Mouse (Mus musculus) liver, embryonic 12.5 days (tissue): ENCODE measurements around the gene Nyap2. TPM values are rescaled to one million over a fixed set of nuclear protein-coding genes. Genes with fewer than 3 reads are reported as not detected.

Experiments
- ATAC-seq: fragments of 200-750 bp; cut with Nextera tagmentation; 2 replicates; pipeline ENCODE4 v1.8.0; 2017; ENCODE audit warnings: moderate number of reproducible peaks, mild to moderate bottlenecking, moderate library complexity
- H3K27ac ChIP-seq: fragments of 300-500 bp; sonication (generic); 2 replicates; pipeline ENCODE4 v1.5.1; 2016; ENCODE audit warnings: mild to moderate bottlenecking
- H3K27me3 ChIP-seq: fragments of 300-500 bp; sonication (generic); replicated peaks from 2 replicates; pipeline ENCODE4 v1.6.1; 2016; ENCODE audit warnings: mild to moderate bottlenecking, moderate library complexity
- H3K36me3 ChIP-seq: fragments of 300-500 bp; sonication (generic); 2 replicates; pipeline ENCODE4 v1.6.1; 2016; ENCODE audit warnings: mild to moderate bottlenecking, moderate library complexity
- H3K4me1 ChIP-seq: fragments of 300-500 bp; sonication (generic); 2 replicates; pipeline ENCODE4 v1.6.1; 2016
- H3K4me2 ChIP-seq: fragments of 300-500 bp; sonication (generic); 2 replicates; pipeline ENCODE4 v1.6.1; 2016; ENCODE audit warnings: mild to moderate bottlenecking, moderate library complexity
- H3K4me3 ChIP-seq: fragments of 300-500 bp; sonication (generic); 2 replicates; pipeline ENCODE4 v1.5.1; 2016; ENCODE audit warnings: mild to moderate bottlenecking, moderate library complexity
- H3K9ac ChIP-seq: fragments of 300-500 bp; sonication (generic); 2 replicates; pipeline ENCODE4 v1.6.1; 2016; ENCODE audit warnings: mild to moderate bottlenecking, moderate library complexity
- H3K9me3 ChIP-seq: fragments of 300-500 bp; sonication (generic); replicated peaks from 2 replicates; pipeline ENCODE4 v1.6.1; 2016; ENCODE audit warnings: mild to moderate bottlenecking, moderate library complexity
- WGBS: fragments of 180-500 bp; shearing (Covaris S2); methylation state at CpG from one replicate; pipeline ENCODE4 v1.1.7; 2016; ENCODE audit not compliant: insufficient replicate concordance; 5-methylcytosine and 5-hydroxymethylcytosine counted together
- polyA plus RNA-seq: library from polyadenylated mRNA; unstranded; fragments of >200 nt; fragmentation: Nextera tagmentation; extraction: Ambion mirVana; gene quantifications from 2 replicates; pipeline ENCODE4 v1.2.1, GENCODE M21; 2016

Gene Nyap2
- polyA plus RNA-seq, 1 experiment from 2014 or later = 0.05 TPM

DNA sequence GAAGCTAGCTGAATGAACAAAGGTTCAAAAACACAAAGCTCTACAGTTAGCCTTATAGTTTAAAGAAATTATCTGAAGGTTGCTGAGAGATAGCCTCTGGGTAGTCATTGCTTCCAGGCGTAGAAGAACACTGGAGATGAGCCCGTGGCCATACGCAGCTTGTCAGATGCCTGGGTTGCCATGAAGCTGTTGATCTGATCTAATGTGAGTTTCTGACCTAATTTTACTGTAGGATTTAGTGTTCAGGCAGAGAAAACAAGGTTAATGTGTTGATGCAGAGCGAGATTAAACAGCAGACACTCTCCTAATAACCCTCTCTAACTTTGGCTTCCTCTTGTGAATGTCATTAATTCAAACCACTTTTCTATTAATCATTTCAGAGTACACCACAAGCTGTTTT, 16.1 kb downstream of the Nyap2 start:
- Histone ChIP-seq H3K27me3 (no peaks in the 10 kb centered on the region), H3K4me1 (no peaks in the 10 kb centered on the region), H3K27ac (no peak overlapping the region), H3K9ac (no peak overlapping the region), H3K4me2 (no peak overlapping the region), H3K4me3 (no peak overlapping the region), H3K36me3 (no peaks in the 10 kb centered on the region), H3K9me3 (no peaks in the 10 kb centered on the region)
- ATAC-seq = no peak
- 70% methylated on average over 4 of the region's 4 CpGs for WGBS

DNA sequence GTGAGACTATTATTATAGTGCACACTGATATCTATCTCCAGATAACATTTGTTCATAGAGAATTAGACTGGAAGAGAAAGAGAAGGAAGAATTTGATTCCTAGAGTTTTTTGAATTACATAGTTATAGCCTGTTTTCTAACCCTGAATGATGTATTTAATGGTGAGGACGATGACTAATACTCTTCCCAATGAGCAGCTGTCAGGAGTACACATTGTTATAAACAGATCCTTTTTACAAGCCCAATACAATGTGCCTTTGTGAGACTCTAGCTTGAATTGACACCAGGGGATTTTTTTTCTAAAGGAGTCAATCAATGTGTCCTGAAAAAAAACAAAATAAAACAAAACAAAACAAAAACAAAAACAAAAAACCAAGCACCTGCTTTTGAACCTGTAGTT, 22.2 kb downstream of the Nyap2 start:
- no peak overlapping the region for H3K4me2 ChIP-seq
- H3K27me3 ChIP-seq = no peaks in the 10 kb centered on the region
- WGBS = 45% methylated on average over 1 of the region's 1 CpGs
- no peaks in the 10 kb centered on the region for H3K36me3 ChIP-seq
- H3K9me3 ChIP-seq = no peaks in the 10 kb centered on the region
- no peak overlapping the region for H3K27ac ChIP-seq
- no peak for ATAC-seq
- H3K4me3 ChIP-seq = no peak overlapping the region
- H3K9ac ChIP-seq = no peak overlapping the region
- H3K4me1 ChIP-seq = no peaks in the 10 kb centered on the region

GRCm38 (mm10) chr1:81101749-81102148, 25.0 kb downstream of the Nyap2 start:
- Histone ChIP-seq H3K27me3 (no peaks in the 10 kb centered on the region), H3K9me3 (no peaks in the 10 kb centered on the region), H3K4me3 (no peak overlapping the region), H3K27ac (no peak overlapping the region), H3K9ac (no peak overlapping the region), H3K36me3 (no peaks in the 10 kb centered on the region), H3K4me2 (no peak overlapping the region), H3K4me1 (no peaks in the 10 kb centered on the region)
- no peak for ATAC-seq
- WGBS = 64% methylated on average over 1 of the region's 1 CpGs

DNA sequence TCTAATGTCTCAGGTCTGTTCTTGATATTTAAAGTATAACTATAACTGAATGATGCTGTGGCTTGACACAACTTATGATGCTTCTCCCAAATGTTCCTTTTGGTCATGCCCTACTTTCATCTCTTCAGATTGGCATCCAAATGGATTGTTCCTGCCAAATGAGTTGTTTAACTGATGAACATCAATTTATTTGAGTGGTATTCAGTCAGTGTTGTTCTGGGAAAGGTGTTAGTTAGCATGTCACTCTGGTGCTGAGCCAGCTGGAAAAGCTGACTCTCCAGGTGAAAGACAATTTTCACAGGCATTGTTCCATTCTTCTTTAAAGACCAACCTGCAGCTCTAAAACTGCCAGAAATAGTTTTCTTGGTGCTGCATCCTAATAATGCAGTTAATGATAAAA, 43.0 kb downstream of the Nyap2 start:
- no peak for ATAC-seq
- Histone ChIP-seq H3K27me3 (no peaks in the 10 kb centered on the region), H3K9me3 (no peaks in the 10 kb centered on the region), H3K4me3 (no peak overlapping the region), H3K36me3 (no peaks in the 10 kb centered on the region), H3K27ac (no peak overlapping the region), H3K4me2 (no peak overlapping the region), H3K4me1 (no peaks in the 10 kb centered on the region), H3K9ac (no peak overlapping the region)

DNA sequence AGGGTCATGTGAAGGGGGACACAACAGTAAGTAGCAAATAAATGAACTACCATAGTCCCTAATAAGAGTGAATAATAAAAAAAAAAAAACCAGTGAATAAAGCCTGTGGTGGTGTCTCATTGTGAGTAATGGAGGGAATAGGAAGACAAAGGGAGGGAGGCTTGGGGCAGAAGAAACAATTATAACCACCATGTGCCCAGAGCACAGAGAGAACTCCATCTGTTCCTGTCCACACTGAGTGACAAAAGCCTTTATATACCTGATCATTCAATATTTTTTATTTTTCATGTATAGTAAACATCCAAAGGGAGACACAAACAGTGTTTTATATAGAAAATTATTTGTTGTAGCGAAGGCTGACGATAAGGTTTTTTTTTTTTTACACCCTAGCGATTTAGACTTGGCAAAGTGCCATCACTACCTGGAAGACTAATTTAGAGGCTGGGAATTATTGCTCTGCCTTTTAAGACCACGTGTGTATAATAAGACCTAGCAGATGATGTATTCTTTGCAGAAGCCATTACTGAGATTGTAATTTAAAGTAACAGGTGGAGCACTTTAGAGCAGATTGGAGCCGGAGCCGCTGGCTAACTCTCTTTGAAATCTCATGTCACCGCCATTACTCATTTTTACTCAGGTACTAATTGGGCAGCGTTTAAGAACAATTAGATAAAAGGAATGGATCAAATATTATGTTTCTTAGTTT, 55.4 kb downstream of the Nyap2 start:
- 70% methylated on average over 8 of the region's 8 CpGs for WGBS
- ATAC-seq = no peak
- no peaks in the 10 kb centered on the region for H3K4me1 ChIP-seq

GRCm38 (mm10) chr1:81143855-81144254, 67.1 kb downstream of the Nyap2 start:
- ATAC-seq = no peak
- Histone ChIP-seq H3K36me3 (no peaks in the 10 kb centered on the region), H3K9ac (no peak overlapping the region), H3K4me3 (no peak overlapping the region), H3K4me1 (no peaks in the 10 kb centered on the region), H3K9me3 (no peaks in the 10 kb centered on the region), H3K4me2 (no peak overlapping the region), H3K27me3 (no peaks in the 10 kb centered on the region), H3K27ac (no peak overlapping the region)

More for the DNA sequence above, 55.4 kb downstream of the Nyap2 start:
- no peaks in the 10 kb centered on the region for H3K36me3 ChIP-seq
- no peak overlapping the region for H3K27ac ChIP-seq
- no peak overlapping the region for H3K9ac ChIP-seq
- H3K27me3 ChIP-seq = no peaks in the 10 kb centered on the region
- no peaks in the 10 kb centered on the region for H3K9me3 ChIP-seq
- no peak overlapping the region for H3K4me2 ChIP-seq
- no peak overlapping the region for H3K4me3 ChIP-seq

DNA sequence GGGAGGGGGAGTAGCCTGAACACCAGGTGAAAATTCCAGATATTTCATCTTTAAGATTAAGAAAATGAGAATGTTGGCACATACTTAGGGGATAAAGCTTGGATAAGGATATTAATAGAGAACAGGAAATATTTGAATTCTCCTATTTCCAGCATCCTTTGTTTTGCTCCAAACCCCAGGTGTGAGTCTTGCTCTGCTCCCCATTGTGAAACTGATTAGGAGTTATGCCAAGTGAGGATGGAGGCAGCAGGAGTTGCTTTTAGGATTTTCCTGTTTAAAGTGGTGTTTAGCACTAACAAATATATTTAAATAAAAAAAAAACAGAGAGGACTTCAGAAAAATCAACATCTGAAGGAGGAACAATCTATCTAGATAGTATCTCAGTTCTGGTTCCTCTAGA, 68.8 kb downstream of the Nyap2 start:
- H3K27me3 ChIP-seq = no peaks in the 10 kb centered on the region
- ATAC-seq = no peak
- H3K36me3 ChIP-seq = no peaks in the 10 kb centered on the region
- no peak overlapping the region for H3K4me2 ChIP-seq
- H3K9me3 ChIP-seq = no peaks in the 10 kb centered on the region
- no peak overlapping the region for H3K9ac ChIP-seq
- H3K27ac ChIP-seq = no peak overlapping the region
- H3K4me1 ChIP-seq = no peaks in the 10 kb centered on the region
- H3K4me3 ChIP-seq = no peak overlapping the region

DNA sequence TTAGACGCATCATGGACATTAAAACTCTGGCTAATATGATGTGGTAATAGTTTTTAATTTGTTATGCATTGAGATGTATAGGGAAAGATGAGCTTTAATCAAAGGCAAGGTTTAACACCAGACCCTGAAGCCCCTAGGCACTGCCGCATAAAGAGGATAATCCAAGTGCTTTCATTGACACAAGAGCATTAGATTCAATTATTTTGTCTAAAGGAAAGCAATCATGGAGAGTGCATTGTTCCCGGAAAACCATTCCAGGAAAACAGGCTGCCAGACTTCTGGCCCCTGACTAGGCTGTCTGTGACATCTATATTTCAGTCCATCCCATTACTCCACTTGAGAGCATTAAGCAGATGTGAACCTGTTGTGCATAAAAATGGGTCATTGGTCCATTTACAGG, 92.5 kb downstream of the Nyap2 start:
- H3K27me3 ChIP-seq = no peaks in the 10 kb centered on the region
- 63% methylated on average over 3 of the region's 3 CpGs for WGBS
- ATAC-seq = no peak

GRCm38 (mm10) chr1:81172703-81173102, 96.0 kb downstream of the Nyap2 start:
- Histone ChIP-seq H3K4me3 (no peak overlapping the region), H3K4me2 (no peak overlapping the region), H3K27ac (no peak overlapping the region), H3K27me3 (no peaks in the 10 kb centered on the region), H3K9me3 (no peaks in the 10 kb centered on the region), H3K36me3 (no peaks in the 10 kb centered on the region), H3K9ac (no peak overlapping the region), H3K4me1 (no peaks in the 10 kb centered on the region)
- ATAC-seq = no peak

More for the DNA sequence above, 92.5 kb downstream of the Nyap2 start:
- no peak overlapping the region for H3K27ac ChIP-seq
- H3K9me3 ChIP-seq = no peaks in the 10 kb centered on the region
- H3K4me1 ChIP-seq = no peaks in the 10 kb centered on the region
- H3K4me2 ChIP-seq = no peak overlapping the region
- H3K9ac ChIP-seq = no peak overlapping the region
- H3K36me3 ChIP-seq = no peaks in the 10 kb centered on the region
- H3K4me3 ChIP-seq = no peak overlapping the region

GRCm38 (mm10) chr1:81173303-81173702, 96.6 kb downstream of the Nyap2 start:
- no peak overlapping the region for H3K4me3 ChIP-seq
- H3K9me3 ChIP-seq = no peaks in the 10 kb centered on the region
- H3K4me2 ChIP-seq = no peak overlapping the region
- H3K36me3 ChIP-seq = no peaks in the 10 kb centered on the region
- 61% methylated on average over 1 of the region's 1 CpGs for WGBS
- H3K9ac ChIP-seq = no peak overlapping the region
- ATAC-seq = no peak
- H3K27me3 ChIP-seq = no peaks in the 10 kb centered on the region
- no peak overlapping the region for H3K27ac ChIP-seq
- H3K4me1 ChIP-seq = no peaks in the 10 kb centered on the region

- H3K4me3 ChIP-seq = no peak overlapping the region
- H3K27me3 ChIP-seq = no peaks in the 10 kb centered on the region
- no peak overlapping the region for H3K27ac ChIP-seq
- H3K4me1 ChIP-seq = no peaks in the 10 kb centered on the region
- H3K4me2 ChIP-seq = no peak overlapping the region
- no peak overlapping the region for H3K9ac ChIP-seq
- no peak for ATAC-seq
- no peaks in the 10 kb centered on the region for H3K36me3 ChIP-seq
- 75% methylated on average over 4 of the region's 4 CpGs for WGBS
- no peaks in the 10 kb centered on the region for H3K9me3 ChIP-seq
Observed at GRCm38 (mm10) chr1:81179725-81180124, 103.0 kb downstream of the Nyap2 start.

GRCm38 (mm10) chr1:81180686-81181085, 103.9 kb downstream of the Nyap2 start:
- no peak for ATAC-seq
- H3K27ac ChIP-seq = no peak overlapping the region
- H3K27me3 ChIP-seq = no peaks in the 10 kb centered on the region

DNA sequence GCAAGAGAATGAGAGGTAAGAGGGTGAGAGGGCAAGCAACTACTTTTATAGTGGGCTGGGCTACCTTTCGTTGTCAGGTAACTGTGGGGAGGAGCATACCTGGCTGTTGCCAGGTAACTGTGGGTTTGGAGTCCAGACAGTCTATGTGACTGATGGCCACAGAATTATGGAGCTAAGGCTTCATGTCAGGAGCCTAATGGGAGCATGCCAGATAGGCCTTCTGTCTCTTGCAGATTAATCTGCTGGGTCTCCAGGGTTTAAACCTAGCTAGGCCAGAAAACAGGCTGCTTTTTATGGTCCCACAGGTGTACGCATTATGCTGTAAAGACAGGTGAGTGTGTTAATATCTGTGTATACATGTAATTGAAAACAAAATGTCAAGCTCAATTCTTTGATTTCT, 132.8 kb downstream of the Nyap2 start:
- WGBS = 57% methylated on average over 2 of the region's 2 CpGs
- Histone ChIP-seq H3K27me3 (no peaks in the 10 kb centered on the region), H3K36me3 (no peaks in the 10 kb centered on the region), H3K27ac (no peak overlapping the region), H3K4me1 (no peaks in the 10 kb centered on the region), H3K4me3 (no peak overlapping the region), H3K9me3 (no peaks in the 10 kb centered on the region), H3K4me2 (no peak overlapping the region), H3K9ac (no peak overlapping the region)
- no peak for ATAC-seq

More at GRCm38 (mm10) chr1:81180686-81181085, 103.9 kb downstream of the Nyap2 start:
- H3K36me3 ChIP-seq = no peaks in the 10 kb centered on the region
- H3K9me3 ChIP-seq = no peaks in the 10 kb centered on the region
- no peak overlapping the region for H3K9ac ChIP-seq
- no peak overlapping the region for H3K4me2 ChIP-seq
- H3K4me1 ChIP-seq = no peaks in the 10 kb centered on the region
- no peak overlapping the region for H3K4me3 ChIP-seq
- WGBS = 57% methylated on average over 3 of the region's 3 CpGs
